Mouse (Mus musculus) heart, postnatal 4 days (tissue): ENCODE measurements around the gene Ncoa3. TPM values are rescaled to one million over a fixed set of nuclear protein-coding genes. Genes with fewer than 3 reads are reported as not detected.

Source experiments
- DNase-seq: peaks from one replicate; pipeline ENCODE4 v3.0.0; 2021
- total RNA-seq, 2 experiments: library from RNA; stranded (reverse); gene quantifications; 2 replicates each; pipeline ENCODE4 v1.2.3; 2021

Ncoa3 gene
- total RNA-seq, 2 experiments from 2014 or later, result 21.2 to 23.2 TPM

GRCm38 (mm10) chr2:166079961-166080885 is 87.8 kb downstream of the Ncoa3 start:
- peak; percentile 84 for DNase-seq

- DNase-seq, result peak; percentile 96
Measured at GRCm38 (mm10) chr2:166080967-166081750, 88.7 kb downstream of the Ncoa3 start.

GRCm38 (mm10) chr2:166082193-166082592 is 89.8 kb downstream of the Ncoa3 start:
- peak; percentile 90 for DNase-seq

GRCm38 (mm10) chr2:166082661-166083060 is 90.2 kb downstream of the Ncoa3 start:
- no peak for DNase-seq

- no peak for DNase-seq
Measured at GRCm38 (mm10) chr2:166083542-166084031, 91.2 kb downstream of the Ncoa3 start.

- DNase-seq, result no peak
Measured at GRCm38 (mm10) chr2:166084111-166084510, 91.7 kb downstream of the Ncoa3 start.

- DNase-seq, result peak; percentile 83
Measured at GRCm38 (mm10) chr2:166084964-166085363, 92.5 kb downstream of the Ncoa3 start.

- DNase-seq, result no peak
Measured at GRCm38 (mm10) chr2:166085780-166086179, 93.3 kb downstream of the Ncoa3 start.

- DNase-seq, result peak; percentile 49
Measured at GRCm38 (mm10) chr2:166086457-166087233, 94.2 kb downstream of the Ncoa3 start.

- no peak for DNase-seq
Measured at GRCm38 (mm10) chr2:166088991-166089390, 96.6 kb downstream of the Ncoa3 start.

- DNase-seq, result no peak
Measured at GRCm38 (mm10) chr2:166090131-166090581, 97.7 kb downstream of the Ncoa3 start.

- no peak for DNase-seq
Measured at GRCm38 (mm10) chr2:166091599-166091998, 99.2 kb downstream of the Ncoa3 start.

- DNase-seq, result no peak
Measured at GRCm38 (mm10) chr2:166092412-166092811, 100.0 kb downstream of the Ncoa3 start.

- no peak for DNase-seq
Measured at GRCm38 (mm10) chr2:166096300-166096699, 103.9 kb downstream of the Ncoa3 start.

GRCm38 (mm10) chr2:166096834-166097233 is 104.4 kb downstream of the Ncoa3 start:
- no peak for DNase-seq

- DNase-seq, result peak; percentile 50
Measured at GRCm38 (mm10) chr2:166097443-166098291, 105.2 kb downstream of the Ncoa3 start.

GRCm38 (mm10) chr2:166098292-166098933 is 106.0 kb downstream of the Ncoa3 start:
- no peak for DNase-seq

- no peak for DNase-seq
Measured at GRCm38 (mm10) chr2:166100309-166101262, 108.2 kb downstream of the Ncoa3 start.

- no peak for DNase-seq
Measured at GRCm38 (mm10) chr2:166102893-166103292, 110.5 kb downstream of the Ncoa3 start.
